Mouse (Mus musculus): ENCODE data around the gene Lrrc27. TPM values are rescaled to one million over a fixed set of nuclear protein-coding genes. Genes with fewer than 3 reads are reported as not detected.

Gene Lrrc27
- polyA plus RNA-seq, 1 experiment: 5.4 TPM

DNA sequence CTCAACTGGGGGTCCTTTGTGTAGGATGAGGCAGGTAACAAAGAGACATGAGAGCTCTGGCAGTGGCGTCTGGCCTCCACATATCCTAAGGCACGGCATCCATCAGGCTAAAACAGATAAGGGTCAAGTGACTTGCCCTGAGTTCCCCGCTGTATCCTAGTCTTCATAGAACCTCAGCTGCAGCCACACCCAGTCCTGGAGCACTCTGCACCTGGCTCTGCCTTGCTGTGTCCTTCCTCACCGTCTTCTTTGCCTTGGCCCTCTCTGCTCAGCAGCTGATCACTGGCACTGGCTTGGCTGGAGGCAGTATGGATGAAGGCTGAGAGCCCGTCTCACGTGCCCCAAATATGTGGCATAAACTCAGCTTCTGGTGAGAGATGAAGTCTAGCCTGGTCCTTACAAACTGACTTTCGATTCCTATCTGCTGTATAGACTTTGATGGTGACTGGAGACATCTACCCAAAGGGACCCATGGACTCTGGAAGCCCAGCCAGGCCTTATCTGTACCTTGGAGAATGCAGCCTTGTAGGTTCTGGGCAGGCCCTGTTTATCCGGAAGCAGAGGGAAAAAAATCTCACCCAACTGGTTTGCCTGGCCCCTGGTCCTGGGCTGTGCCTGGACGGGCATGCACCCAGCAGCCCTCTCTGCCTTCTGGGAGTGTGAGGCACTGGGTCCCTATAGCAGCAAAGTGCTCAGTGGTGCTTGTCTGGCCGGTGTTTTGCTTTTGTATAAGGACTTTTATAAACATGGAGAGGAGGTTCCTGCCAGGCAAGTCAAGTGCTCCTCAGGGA is 45.2 kb downstream of the Lrrc27 start:
- TF ChIP-seq MYOG (IDR thresholded peaks at IDR 0.05; ENCODE audit: control insufficient read depth, extremely low read depth, insufficient read length): no peak
- no peak for TF ChIP-seq MAX (IDR thresholded peaks at IDR 0.05)
- no peak for TF ChIP-seq USF1 (IDR thresholded peaks at IDR 0.05; ENCODE audit: low read depth)
- no peak for TF ChIP-seq MYOD1 (IDR thresholded peaks at IDR 0.05; ENCODE audit: control insufficient read depth, insufficient read length, low read depth)
- TF ChIP-seq CTCF (IDR thresholded peaks at IDR 0.05; ENCODE audit: control insufficient read depth, insufficient read depth, insufficient read length): no peak
- Histone ChIP-seq H3K4me3 (ENCODE audit: insufficient read depth, poor library complexity, severe bottlenecking) (no peak overlapping the region), H3ac (ENCODE audit: control insufficient read depth, insufficient read length, low read depth) (no peak overlapping the region), H3K27me3 (ENCODE audit: control insufficient read depth, insufficient read depth, insufficient read length) (no peaks in the 10 kb centered on the region), H3K79me2 (ENCODE audit: control insufficient read depth, insufficient read depth) (peaks cover 18% of the 10 kb centered on the region), H3K36me3 (ENCODE audit: control insufficient read depth, insufficient read depth) (peaks cover 12% of the 10 kb centered on the region), H3K79me3 (ENCODE audit: low read depth) (peaks cover 3% of the 10 kb centered on the region)

DNA sequence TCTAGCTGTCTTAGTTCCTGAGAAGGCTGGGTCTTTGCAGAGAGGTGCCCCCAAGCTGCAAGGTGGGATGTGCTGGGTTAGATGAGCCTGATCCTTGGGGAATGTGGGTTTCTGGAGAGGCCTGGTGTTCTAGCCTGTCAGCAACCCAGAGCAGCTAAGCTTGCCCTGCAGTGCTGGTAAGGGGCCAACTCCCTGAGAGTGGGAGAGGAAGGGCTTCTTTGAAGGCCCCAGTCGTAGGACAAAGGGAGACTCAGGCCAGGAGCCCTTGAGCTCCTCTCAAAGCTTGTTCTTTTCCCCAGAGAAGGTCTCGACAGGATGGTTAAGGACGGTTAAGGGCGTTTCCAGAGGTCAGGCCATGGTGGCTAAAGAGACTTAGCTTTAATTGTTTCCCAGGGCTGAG is 51.5 kb downstream of the Lrrc27 start:
- Histone ChIP-seq H3K79me3 (ENCODE audit: low read depth) (no peaks in the 10 kb centered on the region), H3K79me2 (ENCODE audit: control insufficient read depth, insufficient read depth) (peaks cover 11% of the 10 kb centered on the region), H3K36me3 (ENCODE audit: control insufficient read depth, insufficient read depth) (peaks cover 12% of the 10 kb centered on the region), H3ac (ENCODE audit: control insufficient read depth, insufficient read length, low read depth) (no peak overlapping the region), H3K27me3 (ENCODE audit: control insufficient read depth, insufficient read depth, insufficient read length) (no peaks in the 10 kb centered on the region), H3K4me3 (ENCODE audit: insufficient read depth, poor library complexity, severe bottlenecking) (no peak overlapping the region)
- TF ChIP-seq MYOG (IDR thresholded peaks at IDR 0.05; ENCODE audit: control insufficient read depth, extremely low read depth, insufficient read length) (no peak), CEBPB (IDR thresholded peaks at IDR 0.05; ENCODE audit: low read depth) (no peak), MYOD1 (IDR thresholded peaks at IDR 0.05; ENCODE audit: control insufficient read depth, insufficient read length, low read depth) (no peak), CTCF (IDR thresholded peaks at IDR 0.05; ENCODE audit: control insufficient read depth, insufficient read depth, insufficient read length) (no peak), MAX (IDR thresholded peaks at IDR 0.05) (no peak), USF1 (IDR thresholded peaks at IDR 0.05; ENCODE audit: low read depth) (no peak), FOSL1 (IDR thresholded peaks at IDR 0.05; ENCODE audit: insufficient read depth, low read length, poor library complexity, severe bottlenecking) (no peak)

GRCm38 (mm10) chr7:139265634-139266033 is 52.8 kb downstream of the Lrrc27 start:
- Histone ChIP-seq H3K79me3 (ENCODE audit: low read depth) (no peaks in the 10 kb centered on the region), H3K27me3 (ENCODE audit: control insufficient read depth, insufficient read depth, insufficient read length) (no peaks in the 10 kb centered on the region), H3ac (ENCODE audit: control insufficient read depth, insufficient read length, low read depth) (no peak overlapping the region), H3K4me3 (ENCODE audit: insufficient read depth, poor library complexity, severe bottlenecking) (no peak overlapping the region), H3K79me2 (ENCODE audit: control insufficient read depth, insufficient read depth) (peaks cover 11% of the 10 kb centered on the region), H3K36me3 (ENCODE audit: control insufficient read depth, insufficient read depth) (peaks cover 12% of the 10 kb centered on the region)
- TF ChIP-seq FOSL1 (IDR thresholded peaks at IDR 0.05; ENCODE audit: insufficient read depth, low read length, poor library complexity, severe bottlenecking) (no peak), USF1 (IDR thresholded peaks at IDR 0.05; ENCODE audit: low read depth) (no peak)

- H3K27me3 ChIP-seq (ENCODE audit: control insufficient read depth, insufficient read depth, insufficient read length): no peaks in the 10 kb centered on the region
- peaks cover 12% of the 10 kb centered on the region for H3K36me3 ChIP-seq (ENCODE audit: control insufficient read depth, insufficient read depth)
- H3ac ChIP-seq (ENCODE audit: control insufficient read depth, insufficient read length, low read depth): no peak overlapping the region
- H3K79me3 ChIP-seq (ENCODE audit: low read depth): no peaks in the 10 kb centered on the region
- TF ChIP-seq MYOG (IDR thresholded peaks at IDR 0.05; ENCODE audit: control insufficient read depth, extremely low read depth, insufficient read length) (no peak), USF1 (IDR thresholded peaks at IDR 0.05; ENCODE audit: low read depth) (no peak), CEBPB (IDR thresholded peaks at IDR 0.05; ENCODE audit: low read depth) (no peak), MAX (IDR thresholded peaks at IDR 0.05) (no peak), CTCF (IDR thresholded peaks at IDR 0.05; ENCODE audit: control insufficient read depth, insufficient read depth, insufficient read length) (no peak), FOSL1 (IDR thresholded peaks at IDR 0.05; ENCODE audit: insufficient read depth, low read length, poor library complexity, severe bottlenecking) (no peak), MYOD1 (IDR thresholded peaks at IDR 0.05; ENCODE audit: control insufficient read depth, insufficient read length, low read depth) (no peak)
- no peak overlapping the region for H3K4me3 ChIP-seq (ENCODE audit: insufficient read depth, poor library complexity, severe bottlenecking)
- H3K79me2 ChIP-seq (ENCODE audit: control insufficient read depth, insufficient read depth): peaks cover 11% of the 10 kb centered on the region
These were observed 53.6 kb downstream of the Lrrc27 start for GRCm38 (mm10) chr7:139266431-139266830.

GRCm38 (mm10) chr7:139266886-139267870 is 54.4 kb downstream of the Lrrc27 start:
- Histone ChIP-seq H3K4me3 (ENCODE audit: insufficient read depth, poor library complexity, severe bottlenecking) (no peak overlapping the region), H3ac (ENCODE audit: control insufficient read depth, insufficient read length, low read depth) (no peak overlapping the region), H3K79me2 (ENCODE audit: control insufficient read depth, insufficient read depth) (peaks cover 11% of the 10 kb centered on the region), H3K27me3 (ENCODE audit: control insufficient read depth, insufficient read depth, insufficient read length) (no peaks in the 10 kb centered on the region), H3K79me3 (ENCODE audit: low read depth) (no peaks in the 10 kb centered on the region), H3K36me3 (ENCODE audit: control insufficient read depth, insufficient read depth) (peaks cover 12% of the 10 kb centered on the region)
- TF ChIP-seq USF1 (IDR thresholded peaks at IDR 0.05; ENCODE audit: low read depth) (peak; percentile 74), MYOD1 (IDR thresholded peaks at IDR 0.05; ENCODE audit: control insufficient read depth, insufficient read length, low read depth) (no peak)
